Mouse (Mus musculus): ENCODE measurements at regions not wholly inside any gene's neighbourhood (a gene's known extent, or its start where the extent isn't known, plus 50 kb on each side); places are given as distances from the start of the nearest gene placed in this dataset.

GRCm38 (mm10) chr4:4226209-4226608 lies 148.9 kb upstream of the Sdr16c6 start:
- Histone ChIP-seq H3K4me3 (ENCODE audit: insufficient read depth in 1 of 2, low read depth in 2 of 2, low read length in 2 of 2) (no peak overlapping the region), H3K27me3 (ENCODE audit: control insufficient read depth, insufficient read depth, low read length) (no peaks in the 10 kb centered on the region), H3K27ac (no peak overlapping the region), H3K36me3 (replicated peaks; ENCODE audit: control insufficient read depth, insufficient read depth, low read depth) (no peaks in the 10 kb centered on the region), H3K4me1 (replicated peaks; ENCODE audit: control insufficient read depth in 2 of 2, insufficient read depth in 2 of 2, low read length in 1 of 2) (no peaks in the 10 kb centered on the region), H3K9me3 (ENCODE audit: control insufficient read depth, low read length) (no peaks in the 10 kb centered on the region), H3K9ac (replicated peaks) (no peak overlapping the region), H3K4me2 (ENCODE audit: low read depth) (no peak overlapping the region)
- 14% methylated on average over 1 of the region's 1 CpGs for WGBS (ENCODE audit: insufficient replicate concordance)
- TF ChIP-seq EP300 (IDR thresholded peaks at IDR 0.05; ENCODE audit: low read depth) (no peak), CTCF (IDR thresholded peaks at IDR 0.05; ENCODE audit: low read depth) (no peak)
- DNase-seq (ENCODE audit: low read depth in 3 of 3, low spot score in 3 of 3) (no peak), ATAC-seq (ENCODE audit: insufficient read depth) (no peak)

- TF ChIP-seq EP300 (IDR thresholded peaks at IDR 0.05; ENCODE audit: low read depth) = no peak
- no peak for TF ChIP-seq CTCF (IDR thresholded peaks at IDR 0.05; ENCODE audit: low read depth)
- H3K9ac ChIP-seq (replicated peaks) = no peak overlapping the region
- ATAC-seq (ENCODE audit: insufficient read depth) (no peak), DNase-seq (ENCODE audit: low read depth in 3 of 3, low spot score in 3 of 3) (no peak)
- H3K4me2 ChIP-seq (ENCODE audit: low read depth) = no peak overlapping the region
- H3K27me3 ChIP-seq (ENCODE audit: control insufficient read depth, insufficient read depth, low read length) = no peaks in the 10 kb centered on the region
- no peaks in the 10 kb centered on the region for H3K9me3 ChIP-seq (ENCODE audit: control insufficient read depth, low read length)
- no peak overlapping the region for H3K4me3 ChIP-seq (ENCODE audit: insufficient read depth in 1 of 2, low read depth in 2 of 2, low read length in 2 of 2)
- no peaks in the 10 kb centered on the region for H3K36me3 ChIP-seq (replicated peaks; ENCODE audit: control insufficient read depth, insufficient read depth, low read depth)
- H3K27ac ChIP-seq = no peak overlapping the region
- 48% methylated on average over 2 of the region's 2 CpGs for WGBS (ENCODE audit: insufficient replicate concordance)
- no peaks in the 10 kb centered on the region for H3K4me1 ChIP-seq (replicated peaks; ENCODE audit: control insufficient read depth in 2 of 2, insufficient read depth in 2 of 2, low read length in 1 of 2)
Measured at GRCm38 (mm10) chr4:4219701-4220100, 142.4 kb upstream of the Sdr16c6 start.

- ATAC-seq (ENCODE audit: insufficient read depth) (no peak), DNase-seq (ENCODE audit: low read depth in 3 of 3, low spot score in 3 of 3) (no peak)
- no peak overlapping the region for H3K9ac ChIP-seq (replicated peaks)
- no peaks in the 10 kb centered on the region for H3K9me3 ChIP-seq (ENCODE audit: control insufficient read depth, low read length)
- H3K4me3 ChIP-seq (ENCODE audit: insufficient read depth in 1 of 2, low read depth in 2 of 2, low read length in 2 of 2) = no peak overlapping the region
- 52% methylated on average over 2 of the region's 2 CpGs for WGBS (ENCODE audit: insufficient replicate concordance)
- H3K27me3 ChIP-seq (ENCODE audit: control insufficient read depth, insufficient read depth, low read length) = no peaks in the 10 kb centered on the region
- TF ChIP-seq EP300 (IDR thresholded peaks at IDR 0.05; ENCODE audit: low read depth) (no peak), CTCF (IDR thresholded peaks at IDR 0.05; ENCODE audit: low read depth) (no peak)
- no peak overlapping the region for H3K4me2 ChIP-seq (ENCODE audit: low read depth)
- H3K27ac ChIP-seq = no peak overlapping the region
- H3K4me1 ChIP-seq (replicated peaks; ENCODE audit: control insufficient read depth in 2 of 2, insufficient read depth in 2 of 2, low read length in 1 of 2) = no peaks in the 10 kb centered on the region
- no peaks in the 10 kb centered on the region for H3K36me3 ChIP-seq (replicated peaks; ENCODE audit: control insufficient read depth, insufficient read depth, low read depth)
Measured at GRCm38 (mm10) chr4:4211892-4212291, 134.6 kb upstream of the Sdr16c6 start.

GRCm38 (mm10) chr4:4205158-4205557 lies 127.8 kb upstream of the Sdr16c6 start:
- no peak overlapping the region for H3K27ac ChIP-seq
- no peak for ATAC-seq (ENCODE audit: insufficient read depth)
- no peak overlapping the region for H3K9ac ChIP-seq (replicated peaks)
- H3K9me3 ChIP-seq (ENCODE audit: control insufficient read depth, low read length) = no peaks in the 10 kb centered on the region
- WGBS (ENCODE audit: insufficient replicate concordance) = 28% methylated on average over 1 of the region's 1 CpGs
- H3K27me3 ChIP-seq (ENCODE audit: control insufficient read depth, insufficient read depth, low read length) = no peaks in the 10 kb centered on the region
- DNase-seq (ENCODE audit: low read depth in 3 of 3, low spot score in 3 of 3) = no peak
- TF ChIP-seq EP300 (IDR thresholded peaks at IDR 0.05; ENCODE audit: low read depth) (no peak), CTCF (IDR thresholded peaks at IDR 0.05; ENCODE audit: low read depth) (no peak)
- H3K4me3 ChIP-seq (ENCODE audit: insufficient read depth in 1 of 2, low read depth in 2 of 2, low read length in 2 of 2) = no peak overlapping the region
- no peaks in the 10 kb centered on the region for H3K36me3 ChIP-seq (replicated peaks; ENCODE audit: control insufficient read depth, insufficient read depth, low read depth)
- H3K4me1 ChIP-seq (replicated peaks; ENCODE audit: control insufficient read depth in 2 of 2, insufficient read depth in 2 of 2, low read length in 1 of 2) = no peaks in the 10 kb centered on the region
- no peak overlapping the region for H3K4me2 ChIP-seq (ENCODE audit: low read depth)

GRCm38 (mm10) chr4:4199309-4199708 lies 122.0 kb upstream of the Sdr16c6 start:
- Histone ChIP-seq H3K9me3 (ENCODE audit: control insufficient read depth, low read length) (no peaks in the 10 kb centered on the region), H3K27me3 (ENCODE audit: control insufficient read depth, insufficient read depth, low read length) (no peaks in the 10 kb centered on the region), H3K27ac (no peak overlapping the region), H3K9ac (replicated peaks) (no peak overlapping the region), H3K4me1 (replicated peaks; ENCODE audit: control insufficient read depth in 2 of 2, insufficient read depth in 2 of 2, low read length in 1 of 2) (no peaks in the 10 kb centered on the region), H3K4me3 (ENCODE audit: insufficient read depth in 1 of 2, low read depth in 2 of 2, low read length in 2 of 2) (no peak overlapping the region), H3K4me2 (ENCODE audit: low read depth) (no peak overlapping the region), H3K36me3 (replicated peaks; ENCODE audit: control insufficient read depth, insufficient read depth, low read depth) (no peaks in the 10 kb centered on the region)
- ATAC-seq (ENCODE audit: insufficient read depth) (no peak), DNase-seq (ENCODE audit: low read depth in 3 of 3, low spot score in 3 of 3) (no peak)
- WGBS (ENCODE audit: insufficient replicate concordance) = 21% methylated on average over 2 of the region's 2 CpGs
- no peak for TF ChIP-seq EP300 (IDR thresholded peaks at IDR 0.05; ENCODE audit: low read depth)
- no peak for TF ChIP-seq CTCF (IDR thresholded peaks at IDR 0.05; ENCODE audit: low read depth)
